ENCODE assay signal across 8 mouse cellular contexts in genomic region chr4:40014666-40015065, GRCm38 (mm10).
DNase-seq lines count a peak whose midpoint lies in the region; ATAC-seq and TF ChIP-seq lines count a peak whose summit lies in the region.

No protein-coding gene starts in this region.

- H3K4me2 ChIP-seq in liver, embryonic 14.5 days (ENCODE audit: low read depth): no peak overlapping the region

- H3K27ac ChIP-seq in liver, embryonic 14.5 days: no peak overlapping the region

- ATAC-seq in liver, embryonic 14.5 days (ENCODE audit: insufficient read depth): no peak

- H3K4me1 ChIP-seq in E14TG2a.4 (replicated peaks; ENCODE audit: low read depth, low read length): no peaks in the 10 kb centered on the region
- H3K4me1 ChIP-seq in liver, embryonic 14.5 days (replicated peaks; ENCODE audit: control insufficient read depth in 2 of 2, insufficient read depth in 2 of 2, low read length in 1 of 2): no peaks in the 10 kb centered on the region

- WGBS in liver, embryonic 14.5 days (ENCODE audit: insufficient replicate concordance): 66% methylated on average over 7 of the region's 7 CpGs

- TF ChIP-seq EP300 in liver, embryonic 14.5 days (IDR thresholded peaks at IDR 0.05; ENCODE audit: low read depth): no peak

- peak; percentile 29 for DNase-seq in adrenal gland, adult 8-10 months
- peak; percentile 77 for DNase-seq in embryo, embryonic 11 days
- DNase-seq in gonadal fat pad, adult 2 months (ENCODE audit: low read depth): peak; percentile 1
- DNase-seq in kidney, postnatal 14 days: peak; percentile 75
- DNase-seq in liver, embryonic 14.5 days (ENCODE audit: low read depth in 3 of 3, low spot score in 3 of 3): peak in 1 of 3 experiments; percentile 2
- peak; percentile 29 for DNase-seq in ovary, postnatal 10 days (ENCODE audit: low spot score)
- no peak for DNase-seq in spleen, adult 18-20 months

- no peak overlapping the region for H3K4me3 ChIP-seq in E14TG2a.4 (replicated peaks; ENCODE audit: low read length)
- no peak overlapping the region for H3K4me3 ChIP-seq in liver, embryonic 14.5 days (ENCODE audit: insufficient read depth in 1 of 2, low read depth in 2 of 2, low read length in 2 of 2)

- no peak overlapping the region for H3K9ac ChIP-seq in liver, embryonic 14.5 days (replicated peaks)

- H3K36me3 ChIP-seq in E14TG2a.4 (ENCODE audit: insufficient read depth, low read length): no peaks in the 10 kb centered on the region
- no peaks in the 10 kb centered on the region for H3K36me3 ChIP-seq in liver, embryonic 14.5 days (replicated peaks; ENCODE audit: control insufficient read depth, insufficient read depth, low read depth)

- TF ChIP-seq CTCF in E14TG2a.4 (conservative IDR thresholded peaks at IDR 0.05; ENCODE audit: low read length): peak; percentile 67
- TF ChIP-seq CTCF in liver, embryonic 14.5 days (IDR thresholded peaks at IDR 0.05; ENCODE audit: low read depth): peak; percentile 55

- H3K27me3 ChIP-seq in E14TG2a.4 (ENCODE audit: insufficient read depth, low read length): no peaks in the 10 kb centered on the region
- H3K27me3 ChIP-seq in liver, embryonic 14.5 days (ENCODE audit: control insufficient read depth, insufficient read depth, low read length): no peaks in the 10 kb centered on the region

- H3K9me3 ChIP-seq in E14TG2a.4 (ENCODE audit: low read length): no peaks in the 10 kb centered on the region
- no peaks in the 10 kb centered on the region for H3K9me3 ChIP-seq in liver, embryonic 14.5 days (ENCODE audit: control insufficient read depth, low read length)

Comparison
In these comparisons a context has a peak if more than half of its experiments do, and no peak if none do; other contexts are left out.
1. DNase-seq: peak in adrenal gland, adult 8-10 months (single experiment), embryo, embryonic 11 days (single experiment), gonadal fat pad, adult 2 months (single experiment), kidney, postnatal 14 days (single experiment) and ovary, postnatal 10 days (single experiment); none in spleen, adult 18-20 months (0 of 2).